Mouse (Mus musculus) retina, postnatal 7 days (tissue): ENCODE measurements around the gene Gpr157.
"Not testable (repeated sequence)": the region's sequence is repeated elsewhere in the genome, so short reads cannot be mapped to it uniquely, and the experiment has no call there.

ENCODE experiments used
- DNase-seq: peaks from one replicate; pipeline ENCODE4 v3.0.0-alpha.2; 2012; ENCODE audit warnings: low read depth, low spot score

Gpr157 gene

DNA sequence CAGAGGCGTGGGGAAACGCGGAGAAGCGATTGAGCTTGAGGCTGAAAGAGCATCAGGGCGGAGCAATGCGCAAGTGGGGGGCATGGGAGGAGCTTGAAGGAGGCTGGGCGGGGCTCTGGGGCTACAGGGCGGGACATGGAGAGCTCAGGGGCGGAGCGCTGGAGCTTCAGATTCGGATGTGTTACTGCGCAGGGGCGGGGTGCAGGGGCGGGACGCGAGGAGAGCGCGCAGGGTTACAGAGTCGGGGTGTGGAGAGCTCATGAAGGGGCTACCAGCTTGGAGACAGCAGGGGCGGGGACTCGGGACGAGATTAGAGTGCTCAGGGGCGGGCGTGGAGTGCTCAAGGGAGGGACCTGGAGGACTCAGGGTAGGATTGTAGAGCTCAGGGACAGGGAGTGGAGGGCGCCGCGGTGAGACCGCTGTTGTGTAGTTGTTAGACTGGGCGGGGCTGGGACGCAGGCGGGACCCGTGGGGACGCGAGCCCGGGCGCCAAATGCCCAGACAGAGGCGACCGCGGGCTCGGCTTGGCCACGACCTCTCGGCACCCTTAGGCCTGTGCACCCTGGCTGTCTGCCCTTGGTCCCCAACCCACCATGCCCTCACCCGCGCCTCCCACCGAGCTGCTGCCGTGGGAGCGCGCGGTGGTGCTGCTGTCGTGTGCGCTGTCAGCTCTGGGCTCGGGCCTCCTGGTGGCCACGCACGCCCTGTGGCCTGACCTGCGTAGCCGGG lies at the start of gene Gpr157:
Gpr157 (plus strand) TSS at position 205 of the 729 bp plus-strand sequence.
- peak; percentile 86 for DNase-seq

DNA sequence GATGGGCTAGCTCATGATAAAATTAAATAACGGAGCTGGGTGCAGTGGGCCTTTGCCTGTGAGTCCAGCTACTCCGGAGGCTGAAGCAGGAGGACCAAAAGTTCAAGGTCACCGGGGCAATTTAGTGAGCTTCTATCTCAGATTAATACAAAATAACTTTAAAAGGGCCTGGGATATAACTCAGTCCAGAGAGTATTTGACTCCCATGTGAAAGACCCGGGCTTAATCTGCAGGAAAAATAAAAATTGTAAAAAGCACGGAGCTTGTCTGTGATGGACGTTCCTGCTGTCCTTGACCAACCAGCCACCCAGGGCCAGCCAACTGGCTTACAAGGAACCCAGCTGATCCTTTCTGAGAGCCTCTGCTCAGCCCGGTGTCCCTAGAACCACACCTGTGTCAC lies 48.6 kb upstream of the Gpr157 start:
- no peak for DNase-seq

DNA sequence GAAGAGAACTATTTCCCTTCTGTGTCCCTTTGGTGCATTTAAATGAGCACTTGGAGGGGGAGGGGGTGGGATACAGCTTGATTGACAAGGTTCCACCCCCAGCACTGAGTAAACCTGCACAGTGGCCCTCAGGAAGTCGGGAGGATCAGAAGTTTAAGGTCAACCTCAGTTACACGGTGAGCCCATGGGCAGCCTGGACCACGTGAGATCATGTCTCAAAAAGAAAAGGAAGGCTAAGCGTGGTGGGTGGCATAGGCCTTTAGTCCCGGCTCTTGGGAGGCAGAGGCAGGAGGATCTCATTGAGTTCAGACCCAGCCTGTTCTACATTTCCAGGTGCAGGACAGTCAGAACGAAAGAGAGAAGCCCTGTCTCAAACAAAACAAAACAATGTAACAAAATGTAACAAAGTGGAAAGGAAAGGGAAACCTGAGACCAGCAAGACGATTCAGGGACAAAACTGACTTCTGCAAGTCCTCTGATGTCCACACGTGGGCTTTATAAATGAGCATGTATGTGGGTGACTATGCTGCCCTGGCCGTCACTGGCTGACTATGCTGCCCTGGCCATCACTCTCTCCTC lies 47.1 kb upstream of the Gpr157 start:
- DNase-seq = no peak

DNA sequence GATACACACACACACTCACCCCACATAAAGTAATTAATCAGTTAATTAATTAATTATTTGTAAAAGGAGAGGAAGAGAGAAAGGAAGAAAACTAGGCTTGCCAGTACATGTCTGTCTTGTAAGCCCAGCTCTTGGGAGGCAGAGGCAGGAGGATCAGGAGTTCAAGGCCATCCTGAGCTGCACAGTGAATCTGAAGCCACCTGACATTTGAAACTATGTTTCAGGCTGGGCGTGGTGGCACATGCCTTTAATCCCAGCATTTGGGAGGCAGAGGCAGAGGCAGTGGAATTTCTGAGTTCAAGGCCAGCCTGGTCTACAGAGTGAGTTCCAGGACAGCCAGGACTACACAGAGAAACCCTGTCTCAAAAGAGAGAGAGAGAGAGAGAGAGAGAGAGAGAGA lies 46.3 kb upstream of the Gpr157 start:
- not testable (repeated sequence) for DNase-seq

GRCm38 (mm10) chr4:150041346-150042110 lies 45.6 kb upstream of the Gpr157 start:
- no peak for DNase-seq

- DNase-seq = no peak
Observed at GRCm38 (mm10) chr4:150043591-150043990, 43.6 kb upstream of the Gpr157 start.

DNA sequence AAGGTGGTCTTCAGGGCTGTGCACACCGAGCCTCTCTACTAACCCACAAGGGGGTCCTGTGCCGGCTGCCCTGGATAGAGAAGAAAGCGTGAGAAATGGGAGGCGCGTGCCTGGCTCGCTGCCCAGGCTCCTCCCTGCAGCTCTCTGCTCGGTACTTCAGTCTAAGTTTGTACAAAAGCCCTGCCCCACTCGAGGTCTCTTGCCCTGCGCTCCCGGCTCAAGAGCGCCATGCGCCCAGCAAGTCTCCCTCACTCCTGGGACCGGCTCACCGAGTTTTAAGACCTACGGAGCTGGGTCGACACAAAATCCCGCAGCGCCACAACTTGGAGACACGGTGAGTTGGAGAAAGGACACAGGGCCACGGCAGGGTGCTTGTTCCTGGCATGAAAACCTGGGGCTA lies 39.1 kb upstream of the Gpr157 start:
- no peak for DNase-seq

DNA sequence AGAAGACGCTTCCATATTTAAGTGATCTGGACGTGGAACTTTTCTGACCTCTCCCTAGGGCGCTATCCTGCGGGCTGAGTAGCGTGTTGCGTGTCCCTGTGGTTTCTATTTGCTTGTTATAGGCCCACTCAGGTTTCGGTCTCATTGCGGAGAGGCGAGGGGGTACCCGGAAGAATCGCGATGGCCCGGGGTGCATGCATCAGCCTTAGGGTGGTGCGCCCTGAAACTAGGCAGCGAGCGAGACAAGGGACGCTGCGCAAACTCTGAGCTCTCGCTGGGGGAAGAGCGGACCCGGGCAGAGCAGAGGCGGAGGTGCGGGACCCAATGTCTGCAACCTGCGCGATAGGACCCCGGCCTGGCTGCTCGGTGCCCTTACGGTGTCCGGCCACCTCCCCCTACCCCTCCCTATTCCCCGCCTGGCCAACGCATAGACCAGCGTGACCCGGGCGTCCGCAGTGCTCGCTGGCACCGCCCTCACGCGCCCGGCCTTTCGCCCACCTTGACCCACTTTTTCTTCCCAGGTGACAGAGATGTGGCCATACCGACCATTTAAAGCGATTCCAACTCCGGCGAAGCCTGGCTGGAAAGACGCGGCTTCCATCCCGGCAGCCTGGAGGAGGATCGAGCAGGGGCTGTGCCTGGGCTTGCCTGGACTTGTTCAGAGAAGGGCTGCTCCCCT lies 38.5 kb upstream of the Gpr157 start:
- DNase-seq = no peak

DNA sequence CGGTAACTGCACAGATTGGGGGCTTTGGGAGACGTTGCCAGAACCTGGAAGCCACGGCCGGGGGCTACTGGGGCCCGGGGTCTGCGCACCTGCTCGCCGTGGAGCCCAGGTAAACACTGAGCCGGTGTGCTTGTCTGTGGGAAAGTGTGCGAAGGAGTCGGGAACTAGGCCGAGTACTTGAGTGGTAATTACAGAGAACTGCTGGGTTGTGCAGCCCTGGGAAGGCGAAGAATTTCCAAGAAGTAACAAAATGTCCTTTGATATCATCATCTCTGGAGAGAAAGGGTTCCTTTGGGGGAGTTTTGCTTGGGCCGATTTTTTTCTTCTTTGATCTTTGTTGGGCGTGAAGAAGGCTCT lies 38.0 kb upstream of the Gpr157 start:
- no peak for DNase-seq

DNA sequence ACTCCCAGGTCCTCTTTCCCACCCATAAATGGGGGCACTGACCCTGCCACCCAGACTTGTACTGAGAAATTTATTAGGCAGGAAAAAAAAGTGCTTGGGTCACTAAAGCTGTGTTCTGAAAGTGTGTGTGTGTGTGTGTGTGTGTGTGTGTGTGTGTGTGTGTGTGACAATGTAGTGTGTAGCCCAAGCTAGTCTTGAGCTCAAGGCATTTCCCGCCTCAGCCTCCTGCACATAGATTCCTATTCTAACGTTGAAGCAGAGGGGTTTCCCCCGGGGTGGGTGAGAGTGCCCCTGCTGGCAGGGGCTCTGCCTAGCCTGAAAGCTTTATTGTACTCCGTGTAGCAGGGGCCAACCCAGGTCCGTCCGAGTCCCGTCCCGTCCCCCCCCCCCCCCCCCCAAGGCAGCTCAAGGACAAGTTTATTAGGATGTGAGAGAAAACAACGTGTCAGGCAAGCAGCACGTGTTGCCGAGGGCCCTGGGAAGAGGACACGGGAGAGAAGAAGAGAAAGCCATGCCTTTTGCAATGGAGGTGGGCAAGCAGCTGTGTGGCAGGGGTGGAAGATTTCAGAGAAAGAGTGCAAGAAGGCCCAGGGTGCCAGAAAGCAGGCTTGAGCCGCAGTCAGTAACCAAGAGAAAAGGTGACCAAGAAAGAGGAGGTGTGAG lies 37.5 kb upstream of the Gpr157 start:
- DNase-seq = no peak

- no peak for DNase-seq
Observed at GRCm38 (mm10) chr4:150051514-150051913, 35.7 kb upstream of the Gpr157 start.

GRCm38 (mm10) chr4:150052380-150052779 lies 34.8 kb upstream of the Gpr157 start:
- no peak for DNase-seq

DNA sequence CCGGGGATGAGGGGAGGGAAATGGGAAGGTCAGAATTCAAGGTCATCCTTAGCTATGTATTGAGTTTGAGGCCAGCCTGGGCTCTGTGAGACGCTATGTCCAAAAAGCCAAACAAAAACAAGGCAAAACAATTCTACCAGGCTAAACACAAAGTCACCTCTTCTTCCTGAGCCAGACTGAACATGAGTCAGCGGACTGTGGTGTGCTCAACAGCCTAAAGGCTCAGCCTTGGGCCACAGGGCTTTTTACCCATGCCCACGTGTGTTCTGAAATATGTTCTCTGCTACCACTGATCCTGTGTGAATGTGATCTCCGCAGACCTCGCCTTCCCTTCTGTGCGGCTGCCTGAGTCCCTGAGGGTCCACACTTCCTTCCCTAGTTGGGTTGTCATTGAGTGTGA lies 31.0 kb upstream of the Gpr157 start:
- DNase-seq = no peak

- DNase-seq = no peak
Observed at GRCm38 (mm10) chr4:150057722-150058121, 29.4 kb upstream of the Gpr157 start.

- DNase-seq = no peak
Observed at GRCm38 (mm10) chr4:150059841-150060468, 27.2 kb upstream of the Gpr157 start.

- no peak for DNase-seq
Observed at GRCm38 (mm10) chr4:150060469-150061170, 26.5 kb upstream of the Gpr157 start.

DNA sequence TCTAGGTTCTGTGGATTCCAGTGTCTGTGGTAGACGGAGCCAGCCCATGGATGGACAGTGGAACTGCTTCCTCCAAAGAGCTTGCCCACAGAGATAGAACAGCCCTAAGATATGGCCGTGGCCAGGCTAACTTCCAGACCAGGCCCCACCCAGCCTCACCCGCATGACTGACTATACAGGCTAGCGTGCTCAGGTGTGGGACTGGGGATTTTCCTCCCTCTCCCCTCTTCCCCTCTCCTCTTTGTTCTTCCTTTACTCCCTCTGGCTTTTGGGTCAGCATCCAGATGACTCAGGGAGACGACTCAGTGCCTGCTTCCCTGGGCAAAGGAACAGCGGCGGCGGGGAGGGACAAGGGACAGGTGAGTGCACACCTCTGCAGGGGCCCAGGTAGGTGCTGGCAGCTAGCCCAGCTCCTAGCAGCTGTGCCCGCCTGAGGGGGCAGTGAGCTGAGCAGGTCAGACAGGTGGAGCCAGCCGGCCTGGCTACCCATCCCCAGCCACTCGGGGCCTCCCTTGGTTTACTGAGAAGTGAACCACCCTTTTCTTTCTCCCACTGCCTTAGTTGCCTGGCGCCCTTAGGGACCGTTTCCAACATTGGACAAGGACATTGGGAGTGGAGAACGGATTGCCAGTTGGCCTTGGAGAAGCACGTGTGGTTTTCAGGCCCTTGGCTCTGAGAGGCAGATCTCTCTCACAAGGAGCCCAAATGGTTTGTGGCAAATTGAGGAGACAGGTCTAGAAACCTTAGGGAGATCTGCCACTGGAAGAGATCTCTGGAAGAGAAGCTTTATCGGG lies 25.5 kb upstream of the Gpr157 start:
- no peak for DNase-seq

- DNase-seq = no peak
Observed at GRCm38 (mm10) chr4:150066706-150067323, 20.4 kb upstream of the Gpr157 start.

GRCm38 (mm10) chr4:150068216-150068615 lies 18.9 kb upstream of the Gpr157 start:
- no peak for DNase-seq
